Mouse (Mus musculus) myocyte (in vitro differentiated cells): ENCODE measurements around the gene Aco2. TPM values are rescaled to one million over a fixed set of nuclear protein-coding genes. Genes with fewer than 3 reads are reported as not detected.

Experiments used
- H3K27me3 ChIP-seq: one replicate; pipeline ENCODE4 v1.6.1; 2011; ENCODE audit not compliant: control insufficient read depth, insufficient read depth, insufficient read length
- H3K36me3 ChIP-seq: one replicate; pipeline ENCODE4 v1.6.1; 2011; ENCODE audit not compliant: control insufficient read depth, insufficient read depth
- H3K4me2 ChIP-seq: one replicate; pipeline ENCODE4 v1.6.1; 2011; ENCODE audit warnings: low read depth, control low read depth
- H3K4me3 ChIP-seq: one replicate; pipeline ENCODE4 v1.5.1; 2011; ENCODE audit warnings: mild to moderate bottlenecking, control low read depth, moderate library complexity
- H3K79me2 ChIP-seq: one replicate; pipeline ENCODE4 v1.6.1; 2011; ENCODE audit not compliant: control insufficient read depth, insufficient read depth
- H3ac ChIP-seq: one replicate; pipeline ENCODE4 v1.6.1; 2011; ENCODE audit not compliant: control insufficient read depth, insufficient read length
- CEBPB ChIP-seq: IDR thresholded peaks from 2 replicates; pipeline ENCODE4 v1.6.1; 2011; ENCODE audit warnings: mild to moderate bottlenecking, moderate library complexity; ENCODE audit not compliant: poor library complexity, insufficient read depth, severe bottlenecking
- E2F4 ChIP-seq: IDR thresholded peaks from one replicate; pipeline ENCODE4 v1.6.1; 2011; ENCODE audit warnings: mild to moderate bottlenecking, control low read depth, moderate library complexity; ENCODE audit not compliant: insufficient read depth
- MAX ChIP-seq: IDR thresholded peaks from one replicate; pipeline ENCODE4 v1.6.1; 2011; ENCODE audit warnings: low read depth, mild to moderate bottlenecking, control low read depth
- MYOD1 ChIP-seq, 3 experiments: IDR thresholded peaks; one replicate each; pipeline ENCODE4 v1.6.1; 2011; ENCODE audit warnings: control low read depth in 2 of 3, low read depth in 2 of 3, mild to moderate bottlenecking in 2 of 3, moderate library complexity in 1 of 3; ENCODE audit not compliant: insufficient read length in 2 of 3, control insufficient read depth in 1 of 3
- MYOG ChIP-seq, 3 experiments: IDR thresholded peaks; one replicate each; pipeline ENCODE4 v1.6.1; 2011; ENCODE audit warnings: control low read depth in 2 of 3, low read depth in 2 of 3, mild to moderate bottlenecking in 2 of 3; ENCODE audit not compliant: insufficient read length in 2 of 3, control insufficient read depth in 1 of 3, insufficient read depth in 1 of 3
- POLR2A ChIP-seq: IDR thresholded peaks from one replicate; pipeline ENCODE4 v1.6.1; 2011; ENCODE audit warnings: low read depth, mild to moderate bottlenecking, control low read depth, moderate library complexity; ENCODE audit not compliant: insufficient read length
- POLR2AphosphoS2 ChIP-seq: IDR thresholded peaks from one replicate; pipeline ENCODE4 v1.6.1; 2011; ENCODE audit warnings: low read depth, control low read depth; ENCODE audit not compliant: insufficient read length
- REST ChIP-seq: IDR thresholded peaks from one replicate; pipeline ENCODE4 v1.6.1; 2011; ENCODE audit warnings: mild to moderate bottlenecking, control low read depth, moderate library complexity; ENCODE audit not compliant: insufficient read depth, insufficient read length
- SRF ChIP-seq: IDR thresholded peaks from one replicate; pipeline ENCODE4 v1.6.1; 2011; ENCODE audit warnings: low read depth; ENCODE audit not compliant: control insufficient read depth, insufficient read length
- TCF12 ChIP-seq: IDR thresholded peaks from one replicate; pipeline ENCODE4 v1.6.1; 2011; ENCODE audit warnings: mild to moderate bottlenecking, control low read depth; ENCODE audit not compliant: poor library complexity, insufficient read depth, severe bottlenecking
- TCF3 ChIP-seq: IDR thresholded peaks from one replicate; pipeline ENCODE4 v1.6.1; 2011; ENCODE audit warnings: low read depth, control low read depth; ENCODE audit not compliant: insufficient read length
- USF1 ChIP-seq: IDR thresholded peaks from one replicate; pipeline ENCODE4 v1.6.1; 2011; ENCODE audit warnings: low read depth, mild to moderate bottlenecking, control low read depth, moderate library complexity
- polyA plus RNA-seq: library from polyadenylated mRNA; unstranded; fragments of >200 nt; fragmentation: generic; extraction: Trizol; gene quantifications from one replicate; pipeline ENCODE4 v1.2.1, GENCODE M21; 2012; ENCODE audit warnings: missing spikeins

Gene Aco2
- polyA plus RNA-seq, 1 experiment = 666 TPM

DNA sequence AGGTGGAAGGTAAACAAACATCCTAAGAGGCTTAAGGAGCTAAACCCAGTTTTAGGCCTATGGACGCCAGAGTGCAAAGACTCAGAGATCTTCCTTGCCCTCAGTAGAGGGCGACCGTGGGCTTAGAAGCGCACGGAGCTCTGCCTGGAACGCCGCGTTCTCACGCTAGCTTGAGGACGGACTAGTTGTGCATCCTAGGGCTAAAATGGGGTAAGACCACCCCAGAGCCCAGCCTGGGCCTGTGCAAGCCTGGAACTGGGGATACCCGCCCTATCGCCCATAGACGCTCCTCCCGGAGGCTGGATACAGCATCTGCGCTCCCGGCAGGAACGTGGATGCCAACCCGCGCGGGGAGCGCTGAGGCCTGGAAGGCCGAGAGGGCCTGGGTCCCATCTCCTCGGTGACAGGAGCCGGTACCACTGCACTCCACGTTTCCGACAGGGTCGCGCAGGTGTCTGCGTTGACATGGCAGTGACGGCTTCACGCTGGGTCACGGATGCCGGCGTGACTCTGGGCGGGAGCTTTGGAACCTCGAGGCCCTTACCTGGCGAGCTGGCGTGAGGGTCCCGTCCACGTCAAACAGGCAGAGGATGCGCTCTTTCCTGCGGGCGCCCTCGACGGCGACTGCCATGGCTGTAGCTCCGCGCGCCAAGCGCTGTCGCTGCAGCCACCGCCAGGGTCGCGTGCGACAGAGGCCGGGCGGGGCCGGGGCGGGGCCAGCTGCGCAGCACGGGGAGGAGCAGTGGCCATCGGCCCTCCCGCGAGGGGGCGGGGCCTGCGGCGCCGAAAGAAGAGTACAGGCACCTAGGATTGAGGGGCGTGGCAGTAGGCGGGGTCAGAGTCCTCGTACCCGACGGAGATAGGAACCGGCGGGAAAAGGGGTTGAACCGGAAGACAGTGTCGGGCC, 88.3 kb downstream of the Aco2 start, which contains the start of gene Pmm1:
Gene Pmm1 (minus strand): TSS at position 760 of the 907 bp plus-strand sequence.
- Histone ChIP-seq H3K4me2 (peak within 1 kb of the TSS; percentile 94), H3K4me3 (peak within 1 kb of the TSS; percentile 37), H3ac (peak within 1 kb of the TSS; percentile 35), H3K36me3 (peaks cover 10% of the 10 kb centered on the region), H3K79me2 (no peaks in the 10 kb centered on the region), H3K27me3 (no peaks in the 10 kb centered on the region)
- TF ChIP-seq E2F4 = peak; percentile 38
- no peak for TF ChIP-seq TCF12
- no peak for TF ChIP-seq MAX
- peak in 1 of 3 experiments; percentile 28 for TF ChIP-seq MYOD1 (IDR thresholded peaks at IDR 0.05; ENCODE audit: control insufficient read depth in 1 of 3, insufficient read length in 2 of 3, low read depth in 2 of 3)
- TF ChIP-seq MYOG (IDR thresholded peaks at IDR 0.05; ENCODE audit: control insufficient read depth in 1 of 3, insufficient read depth in 1 of 3, insufficient read length in 2 of 3, low read depth in 2 of 3) = peak in 2 of 3 experiments; percentile 12 to 52
- TF ChIP-seq REST = no peak
- TF ChIP-seq USF1 = no peak
- TF ChIP-seq CEBPB = no peak
- peak; percentile 56 for TF ChIP-seq POLR2AphosphoS2
- peak; percentile 64 for TF ChIP-seq SRF
- TF ChIP-seq POLR2A = peak; percentile 82

DNA sequence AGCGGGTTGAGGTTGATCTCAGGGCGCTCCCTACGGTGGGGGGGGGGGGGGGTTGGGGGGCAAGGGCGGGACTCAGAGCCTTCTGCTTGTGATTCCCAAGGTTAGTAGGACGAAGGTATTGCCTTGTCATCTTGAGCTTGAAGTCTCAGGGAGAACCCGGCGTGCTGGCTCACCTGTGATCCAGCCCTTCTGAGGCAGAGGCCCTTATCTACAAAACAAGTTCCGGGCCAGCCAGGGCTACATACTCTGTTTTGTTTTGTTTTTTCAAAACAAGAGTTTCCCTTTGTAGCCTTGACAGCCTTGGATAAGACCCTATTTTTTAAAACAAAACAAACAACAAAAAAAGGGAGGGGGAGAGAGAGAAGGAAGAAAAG, 89.0 kb downstream of the Aco2 start:
- H3K79me2 ChIP-seq = no peaks in the 10 kb centered on the region

DNA sequence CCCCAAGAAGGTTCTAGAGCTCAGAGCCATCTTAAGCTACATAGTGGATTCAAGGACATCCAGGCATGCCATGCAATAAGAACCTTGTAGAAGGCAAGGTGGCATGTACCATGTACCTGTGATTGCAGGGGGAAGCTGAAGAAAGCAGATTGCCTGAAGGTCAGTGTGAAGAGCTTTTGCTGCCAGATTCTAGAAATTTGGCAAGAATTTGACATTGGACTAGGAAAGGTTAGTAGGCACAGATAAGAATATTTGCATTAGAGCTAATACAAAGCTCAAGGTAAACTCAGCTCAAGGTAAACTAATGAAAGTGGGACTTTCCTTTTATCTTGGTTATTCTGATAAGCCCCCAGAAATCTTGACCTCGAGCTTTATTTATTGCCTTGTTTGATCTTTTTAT, 92.2 kb downstream of the Aco2 start:
- Histone ChIP-seq H3K4me2 (no peak overlapping the region), H3K79me2 (no peaks in the 10 kb centered on the region), H3K36me3 (no peaks in the 10 kb centered on the region), H3K27me3 (no peaks in the 10 kb centered on the region), H3ac (no peak overlapping the region), H3K4me3 (no peak overlapping the region)
- TF ChIP-seq POLR2AphosphoS2 = no peak
- TF ChIP-seq CEBPB = no peak
- TF ChIP-seq E2F4 = no peak
- no peak for TF ChIP-seq TCF3
- no peak for TF ChIP-seq USF1
- TF ChIP-seq MYOG (IDR thresholded peaks at IDR 0.05; ENCODE audit: control insufficient read depth in 1 of 3, insufficient read depth in 1 of 3, insufficient read length in 2 of 3, low read depth in 2 of 3) = no peak
- TF ChIP-seq MAX = no peak
- TF ChIP-seq SRF = no peak
- TF ChIP-seq REST = no peak
- no peak for TF ChIP-seq POLR2A
- no peak for TF ChIP-seq MYOD1 (IDR thresholded peaks at IDR 0.05; ENCODE audit: control insufficient read depth in 1 of 3, insufficient read length in 2 of 3, low read depth in 2 of 3)
- TF ChIP-seq TCF12 = no peak

More for the DNA sequence above, 89.0 kb downstream of the Aco2 start:
- H3K36me3 ChIP-seq = peaks cover 5% of the 10 kb centered on the region
- peak overlapping the region; percentile 64 for H3K4me2 ChIP-seq
- peak overlapping the region; percentile 37 for H3K4me3 ChIP-seq
- peak overlapping the region; percentile 35 for H3ac ChIP-seq
- H3K27me3 ChIP-seq = no peaks in the 10 kb centered on the region
- TF ChIP-seq USF1 (no peak), MAX (no peak), POLR2AphosphoS2 (no peak), MYOD1 (IDR thresholded peaks at IDR 0.05; ENCODE audit: control insufficient read depth in 1 of 3, insufficient read length in 2 of 3, low read depth in 2 of 3) (no peak), E2F4 (no peak), CEBPB (no peak), REST (no peak), POLR2A (no peak), MYOG (IDR thresholded peaks at IDR 0.05; ENCODE audit: control insufficient read depth in 1 of 3, insufficient read depth in 1 of 3, insufficient read length in 2 of 3, low read depth in 2 of 3) (no peak), SRF (no peak), TCF12 (no peak), TCF3 (no peak)

Other genes starting within 250 kb of the Aco2 start
- gene L3mbtl2, start 208.4 kb upstream of the Aco2 start, polyA plus RNA-seq = 20.0 TPM
- gene Chadl, start 175.0 kb upstream of the Aco2 start, polyA plus RNA-seq = 1.3 TPM
- gene Zc3h7b, start 127.3 kb upstream of the Aco2 start, polyA plus RNA-seq = 45.9 TPM
- 96.6 TPM for gene Rangap1, start 126.8 kb upstream of the Aco2 start, polyA plus RNA-seq
- gene Tef, start 69.9 kb upstream of the Aco2 start, polyA plus RNA-seq = 58.4 TPM
- gene Tob2, start 13.5 kb upstream of the Aco2 start, polyA plus RNA-seq = 37.9 TPM
- gene Phf5a, start 398 bp upstream of the Aco2 start, polyA plus RNA-seq = 95.3 TPM
- gene Polr3h, start 53.9 kb downstream of the Aco2 start, polyA plus RNA-seq = 247 TPM
- 38.3 TPM for gene Csdc2, start 64.5 kb downstream of the Aco2 start, polyA plus RNA-seq
- 104 TPM for gene Pmm1, start 88.6 kb downstream of the Aco2 start, polyA plus RNA-seq
- gene 1700029P11Rik, start 108.2 kb downstream of the Aco2 start, polyA plus RNA-seq = not detected
- 46.3 TPM for gene Xrcc6, start 115.5 kb downstream of the Aco2 start, polyA plus RNA-seq
- gene Desi1, start 161.6 kb downstream of the Aco2 start, polyA plus RNA-seq = 47.6 TPM
- 129 TPM for gene Snu13, start 175.3 kb downstream of the Aco2 start, polyA plus RNA-seq
- not detected for gene 4930407I10Rik, start 186.8 kb downstream of the Aco2 start, polyA plus RNA-seq
- gene Mei1, start 197.7 kb downstream of the Aco2 start, polyA plus RNA-seq = 0.01 TPM